Mouse (Mus musculus) MEL (cell line): ENCODE results near the gene Gm20422. TPM values are rescaled to one million over a fixed set of nuclear protein-coding genes. Genes with fewer than 3 reads are reported as not detected.
A peak's percentile ranks its signal among the peaks of the same experiment; 100 is the strongest.

Experiments
- DNase-seq: peaks from one replicate; pipeline ENCODE4 v3.0.0; 2011; ENCODE audit warnings: low read depth, low spot score
- H3K27ac ChIP-seq: 2 replicates; pipeline ENCODE4 v1.5.1; 2012; ENCODE audit warnings: low read depth, mild to moderate bottlenecking, control low read depth, low read length, moderate library complexity; ENCODE audit not compliant: control insufficient read depth
- H3K27me3 ChIP-seq, 2 experiments: fragments of 150-350 bp in 1 of 2; sonication (generic) in 1 of 2; 2 replicates each; pipeline ENCODE4 v1.6.1; 2012; ENCODE audit warnings: low read length in 2 of 2, mild to moderate bottlenecking in 2 of 2, improper control_type of control experiment in 1 of 2, moderate library complexity in 1 of 2; ENCODE audit not compliant: insufficient read depth in 2 of 2, control insufficient read depth in 1 of 2
- H3K36me3 ChIP-seq, 2 experiments: 2 replicates each; pipeline ENCODE4 v1.6.1; 2012 to 2014; ENCODE audit warnings: low read length in 2 of 2, improper control_type of control experiment in 1 of 2, inconsistent platforms in 1 of 2, mild to moderate bottlenecking in 1 of 2; ENCODE audit not compliant: insufficient read depth in 2 of 2, control insufficient read depth in 1 of 2
- H3K4me1 ChIP-seq, 2 experiments: fragments of 150-350 bp in 1 of 2; sonication (generic) in 1 of 2; 2 replicates each; pipeline ENCODE4 v1.6.1; 2012; ENCODE audit warnings: low read length in 2 of 2, improper control_type of control experiment in 1 of 2, mild to moderate bottlenecking in 1 of 2; ENCODE audit not compliant: insufficient read depth in 2 of 2, control insufficient read depth in 1 of 2
- H3K4me3 ChIP-seq, 2 experiments: fragments of 150-350 bp in 1 of 2; sonication (generic) in 1 of 2; 2 replicates each; pipeline ENCODE4 v1.5.1; 2012; ENCODE audit warnings: low read depth in 2 of 2, low read length in 2 of 2, mild to moderate bottlenecking in 2 of 2, moderate library complexity in 2 of 2, control low read depth in 1 of 2, improper control_type of control experiment in 1 of 2; ENCODE audit not compliant: control insufficient read depth in 1 of 2, insufficient read depth in 1 of 2
- H3K79me2 ChIP-seq: 2 replicates; pipeline ENCODE4 v1.6.1; 2012; ENCODE audit warnings: mild to moderate bottlenecking, low read length, moderate library complexity; ENCODE audit not compliant: control insufficient read depth, poor library complexity, insufficient read depth
- H3K9ac ChIP-seq: 2 replicates; pipeline ENCODE4 v1.6.1; 2012; ENCODE audit warnings: low read depth, mild to moderate bottlenecking, control low read depth, low read length, moderate library complexity; ENCODE audit not compliant: control insufficient read depth, poor library complexity, severe bottlenecking
- H3K9me3 ChIP-seq: fragments of 150-350 bp; sonication (generic); replicated peaks from 2 replicates; pipeline ENCODE4 v1.6.1; 2012; ENCODE audit warnings: mild to moderate bottlenecking, low read length, improper control_type of control experiment, moderate library complexity; ENCODE audit not compliant: insufficient read depth
- CHD1 ChIP-seq: IDR thresholded peaks from 2 replicates; pipeline ENCODE4 v1.6.1; 2012; ENCODE audit warnings: low read depth, mild to moderate bottlenecking, inconsistent platforms, low read length, improper control_type of control experiment
- CHD2 ChIP-seq: IDR thresholded peaks from 2 replicates; pipeline ENCODE4 v1.6.1; 2011; ENCODE audit warnings: low read length, improper control_type of control experiment
- CTCF ChIP-seq, 3 experiments: IDR thresholded peaks in 2 of 3; conservative IDR thresholded peaks in 1 of 3; 2 replicates each; pipeline ENCODE4 v1.5.1; 2011 to 2012; ENCODE audit warnings: low read length in 3 of 3, low read depth in 2 of 3, mild to moderate bottlenecking in 2 of 3, improper control_type of control experiment in 1 of 3, inconsistent platforms in 1 of 3, mixed read lengths in 1 of 3, moderate library complexity in 1 of 3; ENCODE audit not compliant: control insufficient read depth in 1 of 3, insufficient read depth in 1 of 3, poor library complexity in 1 of 3, severe bottlenecking in 1 of 3
- ELF1 ChIP-seq: IDR thresholded peaks from 2 replicates; pipeline ENCODE4 v1.6.1; 2014; ENCODE audit warnings: low read depth, mild to moderate bottlenecking, inconsistent platforms, low read length, improper control_type of control experiment, moderate library complexity
- EP300 ChIP-seq, 2 experiments: IDR thresholded peaks; 2 replicates each; pipeline ENCODE4 v1.6.1; 2011; ENCODE audit warnings: improper control_type of control experiment in 2 of 2, low read length in 2 of 2, low read depth in 1 of 2, mild to moderate bottlenecking in 1 of 2
- GABPA ChIP-seq: IDR thresholded peaks from 2 replicates; pipeline ENCODE4 v1.6.1; 2012; ENCODE audit warnings: low read depth, mild to moderate bottlenecking, inconsistent platforms, low read length, improper control_type of control experiment, moderate library complexity
- HCFC1 ChIP-seq: IDR thresholded peaks from 2 replicates; pipeline ENCODE4 v1.6.1; 2012; ENCODE audit warnings: low read depth, mild to moderate bottlenecking, inconsistent platforms, low read length, improper control_type of control experiment, moderate library complexity
- JUND ChIP-seq: IDR thresholded peaks from 2 replicates; pipeline ENCODE4 v1.6.1; 2011; ENCODE audit warnings: low read depth, mild to moderate bottlenecking, improper control_type of control experiment, low read length
- KAT2A ChIP-seq: conservative IDR thresholded peaks from 2 replicates; pipeline ENCODE4 v1.6.1; 2012; ENCODE audit warnings: low read depth, low read length, improper control_type of control experiment, inconsistent platforms
- MAFK ChIP-seq: IDR thresholded peaks from 2 replicates; pipeline ENCODE4 v1.6.1; 2011; ENCODE audit warnings: low read depth, mild to moderate bottlenecking, low read length, improper control_type of control experiment, borderline replicate concordance
- MAX ChIP-seq: IDR thresholded peaks from 2 replicates; pipeline ENCODE4 v1.6.1; 2011; ENCODE audit warnings: low read length, improper control_type of control experiment
- MAZ ChIP-seq: IDR thresholded peaks from 2 replicates; pipeline ENCODE4 v1.6.1; 2012; ENCODE audit warnings: low read depth, mild to moderate bottlenecking, inconsistent platforms, low read length, improper control_type of control experiment
- MXI1 ChIP-seq: IDR thresholded peaks from 2 replicates; pipeline ENCODE4 v1.6.1; 2011; ENCODE audit warnings: mild to moderate bottlenecking, low read depth, low read length, improper control_type of control experiment
- MYB ChIP-seq: IDR thresholded peaks from 2 replicates; pipeline ENCODE4 v1.6.1; 2011; ENCODE audit warnings: mild to moderate bottlenecking, low read depth, low read length, improper control_type of control experiment
- MYC ChIP-seq: IDR thresholded peaks from 2 replicates; pipeline ENCODE4 v1.6.1; 2011; ENCODE audit warnings: low read depth, mild to moderate bottlenecking, low read length, improper control_type of control experiment, moderate library complexity
- NELFE ChIP-seq: IDR thresholded peaks from 2 replicates; pipeline ENCODE4 v1.6.1; 2011; ENCODE audit warnings: low read depth, low read length, improper control_type of control experiment
- NRF1 ChIP-seq: IDR thresholded peaks from 2 replicates; pipeline ENCODE4 v1.6.1; 2014; ENCODE audit warnings: low read depth, mild to moderate bottlenecking, inconsistent platforms, low read length, improper control_type of control experiment, moderate library complexity; ENCODE audit not compliant: poor library complexity, insufficient read depth, severe bottlenecking
- POLR2A ChIP-seq, 2 experiments: IDR thresholded peaks; 2 replicates each; pipeline ENCODE4 v1.6.1; 2011 to 2012; ENCODE audit warnings: low read length in 2 of 2, mild to moderate bottlenecking in 2 of 2, control low read depth in 1 of 2, improper control_type of control experiment in 1 of 2, low read depth in 1 of 2, moderate library complexity in 1 of 2; ENCODE audit not compliant: control insufficient read depth in 1 of 2, insufficient read depth in 1 of 2, poor library complexity in 1 of 2
- POLR2AphosphoS2 ChIP-seq: IDR thresholded peaks from 2 replicates; pipeline ENCODE4 v1.6.1; 2011; ENCODE audit warnings: low read length, improper control_type of control experiment
- RCOR1 ChIP-seq: IDR thresholded peaks from 2 replicates; pipeline ENCODE4 v1.6.1; 2012; ENCODE audit warnings: low read depth, mild to moderate bottlenecking, inconsistent platforms, low read length, improper control_type of control experiment
- SIN3A ChIP-seq: IDR thresholded peaks from 2 replicates; pipeline ENCODE4 v1.6.1; 2012; ENCODE audit warnings: low read length, improper control_type of control experiment, inconsistent platforms
- SMC3 ChIP-seq: IDR thresholded peaks from 2 replicates; pipeline ENCODE4 v1.6.1; 2011; ENCODE audit warnings: low read depth, low read length, improper control_type of control experiment
- TBP ChIP-seq: IDR thresholded peaks from 2 replicates; pipeline ENCODE4 v1.8.0; 2011; ENCODE audit warnings: low read depth, low read length, improper control_type of control experiment
- TCF12 ChIP-seq: IDR thresholded peaks from 2 replicates; pipeline ENCODE4 v1.6.1; 2014; ENCODE audit warnings: low read depth, mild to moderate bottlenecking, inconsistent platforms, low read length, improper control_type of control experiment, moderate library complexity
- USF1 ChIP-seq: IDR thresholded peaks from 2 replicates; pipeline ENCODE4 v1.6.1; 2014; ENCODE audit warnings: low read depth, mild to moderate bottlenecking, inconsistent platforms, low read length, improper control_type of control experiment, moderate library complexity
- ZC3H11A ChIP-seq: IDR thresholded peaks from 2 replicates; pipeline ENCODE4 v1.6.1; 2012; ENCODE audit warnings: low read depth, mild to moderate bottlenecking, inconsistent platforms, low read length, improper control_type of control experiment
- ZKSCAN1 ChIP-seq: IDR thresholded peaks from 2 replicates; pipeline ENCODE4 v1.6.1; 2012; ENCODE audit warnings: low read depth, mild to moderate bottlenecking, inconsistent platforms, low read length, improper control_type of control experiment, moderate library complexity
- ZMIZ1 ChIP-seq: IDR thresholded peaks from 2 replicates; pipeline ENCODE4 v1.6.1; 2012; ENCODE audit warnings: low read depth, mild to moderate bottlenecking, inconsistent platforms, low read length, improper control_type of control experiment, moderate library complexity
- ZNF384 ChIP-seq: IDR thresholded peaks from 2 replicates; pipeline ENCODE4 v1.6.1; 2012; ENCODE audit warnings: low read depth, mild to moderate bottlenecking, inconsistent platforms, low read length, improper control_type of control experiment
- polyA plus RNA-seq, 2 experiments: library from polyadenylated mRNA; stranded (reverse) in 1 of 2; unstranded in 1 of 2; fragments of >175 nt in 1 of 2; fragments of >200 nt in 1 of 2; gene quantifications; 2 replicates each; pipeline versions ENCODE4 v1.2.1 to v1.2.4; 2012; ENCODE audit warnings: low replicate concordance in 2 of 2, low read depth in 1 of 2; ENCODE audit not compliant: insufficient read length in 2 of 2, insufficient read depth in 1 of 2, missing spikeins in 1 of 2
- total RNA-seq: library from RNA; depleted of rRNA; stranded (reverse); fragments of 300-350 nt; gene quantifications from 2 replicates; pipeline ENCODE4 v1.2.3, GENCODE M21; 2012

Gene Gm20422
- total and polyA plus RNA-seq, 3 experiments = not detected

DNA sequence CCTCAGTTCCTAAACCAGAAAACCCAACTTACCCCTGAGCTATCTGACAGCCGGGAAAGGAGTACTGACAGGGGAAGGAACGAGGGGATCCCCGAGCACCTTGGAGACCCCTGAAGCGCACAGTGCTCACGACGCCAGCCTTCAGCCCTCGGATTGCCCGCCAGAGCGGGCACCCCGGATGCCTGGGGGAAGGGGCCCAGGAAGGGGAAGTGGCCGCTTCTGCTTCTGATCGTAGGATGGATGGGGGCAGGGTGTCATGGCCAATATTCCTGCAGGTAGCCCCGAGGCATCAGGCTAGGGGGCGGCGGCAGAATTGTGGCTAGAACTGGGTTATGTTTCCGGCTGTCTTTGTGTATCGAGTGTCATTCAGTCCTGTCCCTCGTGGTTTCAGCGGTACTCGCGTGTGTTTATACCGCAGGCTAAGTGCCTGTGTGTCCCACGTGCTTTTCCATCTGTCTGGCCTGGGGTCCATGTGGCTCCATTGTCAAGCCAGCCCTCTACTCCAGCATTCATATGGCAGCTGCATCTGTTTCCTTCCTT, 34.2 kb upstream of the Gm20422 start:
- Histone ChIP-seq H3K4me3 (peak overlapping the region; percentile 81 to 89), H3K27me3 (no peaks in the 10 kb centered on the region), H3K79me2 (peaks cover 7% of the 10 kb centered on the region), H3K36me3 (peaks cover 5 to 6% of the 10 kb centered on the region in 2 experiments; a peak in 3 of 4 replicates), H3K9ac (peak overlapping the region; percentile 86), H3K27ac (peak overlapping the region; percentile 73), H3K4me1 (no peaks in the 10 kb centered on the region), H3K9me3 (no peaks in the 10 kb centered on the region)
- peak; percentile 74 for DNase-seq
- TF ChIP-seq MYB = no peak
- TF ChIP-seq SIN3A = peak; percentile 53; the same call in 1 of the 2 replicates
- TF ChIP-seq USF1 = no peak
- TF ChIP-seq CHD1 = no peak
- TF ChIP-seq MAFK = no peak
- peak; percentile 93 for TF ChIP-seq MAX
- TF ChIP-seq ZNF384 = no peak
- no peak for TF ChIP-seq MAZ
- no peak for TF ChIP-seq CHD2
- TF ChIP-seq JUND = no peak
- no peak for TF ChIP-seq SMC3
- TF ChIP-seq MXI1 = peak; percentile 89
- no peak for TF ChIP-seq ZMIZ1
- no peak for TF ChIP-seq ZKSCAN1
- TF ChIP-seq ZC3H11A = no peak
- no peak; a peak in 1 of 4 replicates for TF ChIP-seq POLR2A (IDR thresholded peaks at IDR 0.05; ENCODE audit: control insufficient read depth in 1 of 2, insufficient read depth in 1 of 2, low read depth in 1 of 2, low read length in 2 of 2, poor library complexity in 1 of 2)
- TF ChIP-seq MYC = peak; percentile 94
- no peak for TF ChIP-seq RCOR1

DNA sequence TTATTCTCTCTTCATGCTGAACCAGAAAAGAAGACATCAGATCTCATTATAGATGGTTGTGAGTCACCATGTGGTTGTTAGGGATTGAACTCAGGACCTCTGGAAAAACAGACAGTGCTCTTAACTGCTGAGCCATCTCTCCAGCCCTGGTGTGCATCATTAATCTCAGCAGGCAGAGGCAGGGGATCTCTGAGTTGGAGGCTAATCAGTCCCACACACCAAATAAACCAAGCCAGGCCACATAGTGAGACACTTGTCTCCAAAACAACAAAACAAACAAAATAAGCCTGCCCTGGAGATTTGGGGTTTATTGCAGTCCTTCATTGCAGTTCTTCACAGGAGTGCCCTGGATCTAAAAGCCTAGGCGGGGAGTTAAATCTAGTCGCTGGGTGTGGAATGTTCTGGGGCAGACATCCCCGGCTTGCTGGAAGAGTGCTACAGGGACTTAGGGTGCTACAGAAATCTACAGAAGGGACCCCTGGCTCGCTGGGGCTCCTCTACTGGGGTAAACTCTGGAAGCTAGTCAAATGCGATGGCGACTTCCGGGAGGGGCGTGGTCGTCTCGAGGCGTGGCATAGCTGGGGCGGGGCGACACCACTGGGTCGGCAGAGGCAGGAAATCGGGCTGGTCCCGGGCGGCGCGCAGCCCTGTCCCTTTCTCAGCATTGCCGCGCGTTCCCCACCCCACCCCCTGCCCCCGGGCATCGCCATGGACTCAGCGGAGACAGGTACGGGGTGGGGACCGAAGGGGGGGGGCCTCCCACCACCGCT, 33.6 kb upstream of the Gm20422 start, which contains the start of gene Gmip:
Gene Gmip, plus strand, starts transcription at position 586 of the 770 bp plus-strand sequence.
- Histone ChIP-seq H3K79me2 (peaks cover 7% of the 10 kb centered on the region), H3K27ac (peak within 1 kb of the TSS; percentile 73), H3K27me3 (no peaks in the 10 kb centered on the region), H3K9me3 (no peaks in the 10 kb centered on the region), H3K36me3 (peaks cover 6 to 7% of the 10 kb centered on the region in 2 experiments; a peak in 3 of 4 replicates), H3K4me1 (no peaks in the 10 kb centered on the region), H3K4me3 (peak within 1 kb of the TSS; percentile 81 to 89), H3K9ac (peak within 1 kb of the TSS; percentile 86)
- peak; percentile 87 for DNase-seq
- no peak for TF ChIP-seq MAZ
- 0 out of 2 replicates have a peak, but pooled peaks have one; percentile 35 for TF ChIP-seq HCFC1
- TF ChIP-seq ZMIZ1 = peak; percentile 60; the same call in 1 of the 2 replicates
- TF ChIP-seq GABPA = no peak
- TF ChIP-seq POLR2AphosphoS2 = peak; percentile 92
- TF ChIP-seq TCF12 = no peak
- 0 out of 2 replicates have a peak, but pooled peaks have one; percentile 2 for TF ChIP-seq SIN3A
- no peak for TF ChIP-seq CTCF (IDR thresholded peaks at IDR 0.05 in 2 of 3, conservative IDR thresholded peaks at IDR 0.05 in 1 of 3; ENCODE audit: control insufficient read depth in 1 of 3, insufficient read depth in 1 of 3, low read depth in 2 of 3, low read length in 3 of 3, poor library complexity in 1 of 3, severe bottlenecking in 1 of 3)
- no peak for TF ChIP-seq MAX
- TF ChIP-seq ZKSCAN1 = no peak
- no peak for TF ChIP-seq TBP
- no peak for TF ChIP-seq NRF1
- TF ChIP-seq MXI1 = no peak
- no peak for TF ChIP-seq MYB
- no peak for TF ChIP-seq KAT2A
- TF ChIP-seq POLR2A (IDR thresholded peaks at IDR 0.05; ENCODE audit: control insufficient read depth in 1 of 2, insufficient read depth in 1 of 2, low read depth in 1 of 2, low read length in 2 of 2, poor library complexity in 1 of 2) = peak; percentile 17 to 71; a peak in 3 of 4 replicates
- no peak for TF ChIP-seq USF1
- no peak for TF ChIP-seq EP300 (IDR thresholded peaks at IDR 0.05; ENCODE audit: low read depth in 1 of 2, low read length in 2 of 2)
- peak; percentile 95 for TF ChIP-seq ELF1
- TF ChIP-seq SMC3 = no peak
- peak; percentile 53; the same call in 1 of the 2 replicates for TF ChIP-seq NELFE
